Mouse (Mus musculus) small intestine, adult 2 months (tissue): ENCODE results near the gene Pttg1ip. TPM values are rescaled to one million over a fixed set of nuclear protein-coding genes. Genes with fewer than 3 reads are reported as not detected.

Experiments used
- H3K27ac ChIP-seq: fragments of 200-500 bp; 2 replicates; pipeline ENCODE4 v1.5.1; 2012; ENCODE audit warnings: low read depth, low read length, control low read depth, inconsistent platforms; ENCODE audit not compliant: insufficient read depth
- H3K27me3 ChIP-seq: fragments of 200-500 bp; 2 replicates; pipeline ENCODE4 v1.6.1; 2012; ENCODE audit warnings: mild to moderate bottlenecking, moderate library complexity, low read length, inconsistent platforms; ENCODE audit not compliant: control insufficient read depth, insufficient read depth
- H3K36me3 ChIP-seq: fragments of 200-500 bp; 2 replicates; pipeline ENCODE4 v1.6.1; 2012; ENCODE audit warnings: mild to moderate bottlenecking, low read length, control low read depth, inconsistent platforms; ENCODE audit not compliant: control insufficient read depth, insufficient read depth
- H3K4me1 ChIP-seq: fragments of 200-500 bp; 2 replicates; pipeline ENCODE4 v1.6.1; 2012; ENCODE audit warnings: low read length, inconsistent platforms, mixed read lengths; ENCODE audit not compliant: control insufficient read depth, insufficient read depth, insufficient read length
- H3K4me3 ChIP-seq: fragments of 200-500 bp; 2 replicates; pipeline ENCODE4 v1.5.1; 2012; ENCODE audit warnings: low read depth, mild to moderate bottlenecking, control low read depth, inconsistent platforms, low read length, moderate library complexity
- CTCF ChIP-seq: fragments of 200-500 bp; IDR thresholded peaks from 2 replicates; pipeline ENCODE4 v1.5.1; 2012; ENCODE audit warnings: low read depth, mild to moderate bottlenecking, control low read depth, inconsistent platforms, low read length, moderate library complexity, mixed read lengths; ENCODE audit not compliant: insufficient replicate concordance, insufficient read length; ENCODE audit errors: extremely low read depth
- POLR2A ChIP-seq: fragments of 200-500 bp; IDR thresholded peaks from 2 replicates; pipeline ENCODE4 v1.6.1; 2012; ENCODE audit warnings: low read depth, mild to moderate bottlenecking, control low read depth, inconsistent platforms, low read length, moderate library complexity
- WGBS: fragments of 180-500 bp; shearing (Covaris S2); methylation state at CpG from one replicate; pipeline ENCODE4 v1.1.7; 2018; 5-methylcytosine and 5-hydroxymethylcytosine counted together
- polyA plus RNA-seq: library from polyadenylated mRNA; depleted of rRNA; stranded (reverse); fragments of >200 nt; gene quantifications from 2 replicates; pipeline ENCODE4 v1.2.3, GENCODE M21; 2012

The Pttg1ip gene
- polyA plus RNA-seq, 1 experiment: 176 TPM

DNA sequence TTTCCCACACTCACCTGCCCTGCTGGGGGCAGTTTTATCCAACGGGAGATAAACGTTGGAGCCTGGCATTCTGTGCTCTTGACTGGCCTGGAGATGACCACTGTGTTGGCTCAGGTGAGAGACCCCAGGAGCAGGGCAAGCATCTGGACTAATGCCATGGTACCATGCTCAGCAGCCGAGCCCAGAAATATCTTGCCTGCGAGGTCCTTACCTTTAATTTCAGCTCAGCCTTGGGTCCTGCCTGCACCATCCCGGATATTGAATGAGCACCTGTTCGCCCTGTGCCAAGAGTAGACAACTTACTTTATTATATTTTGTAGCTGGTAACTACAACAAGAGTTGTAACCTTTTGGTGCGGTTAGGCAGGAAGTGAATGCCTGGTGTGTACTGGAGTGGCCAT lies 25.3 kb downstream of the Pttg1ip start:
- Histone ChIP-seq H3K4me3 (peak overlapping the region; percentile 83), H3K27me3 (no peaks in the 10 kb centered on the region), H3K4me1 (peaks cover 7% of the 10 kb centered on the region; the same call in 1 of the 2 replicates), H3K36me3 (peaks cover 20% of the 10 kb centered on the region), H3K27ac (peak overlapping the region; percentile 82)
- 4% methylated on average over 7 of the region's 7 CpGs for WGBS
- TF ChIP-seq CTCF (no peak), POLR2A (no peak)

DNA sequence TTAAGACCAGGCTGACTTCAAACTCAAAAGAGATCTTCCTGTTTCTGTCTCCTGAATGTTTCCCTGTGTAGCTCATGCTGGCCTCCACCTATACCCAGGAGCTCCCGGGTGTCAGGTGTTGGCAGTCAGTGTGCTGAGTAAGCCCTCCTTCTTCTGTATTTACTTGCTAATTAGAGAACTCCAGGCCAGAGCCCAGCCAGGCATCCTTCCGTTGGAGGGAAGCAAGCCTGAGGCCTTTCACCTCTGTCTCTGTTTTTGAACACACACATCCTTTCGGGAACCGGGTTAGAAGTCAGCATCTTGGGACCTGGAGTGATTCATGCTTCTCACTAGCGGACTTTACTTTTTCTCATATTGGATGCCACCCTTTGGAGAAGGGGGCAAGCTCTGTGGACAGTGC lies 25.9 kb downstream of the Pttg1ip start:
- TF ChIP-seq CTCF (no peak), POLR2A (no peak)
- H3K4me1 ChIP-seq: peaks cover 7% of the 10 kb centered on the region; the same call in 1 of the 2 replicates
- peaks cover 22% of the 10 kb centered on the region for H3K36me3 ChIP-seq
- H3K27me3 ChIP-seq: no peaks in the 10 kb centered on the region
- no peak overlapping the region for H3K27ac ChIP-seq
- peak overlapping the region; percentile 83; the same call in 1 of the 2 replicates for H3K4me3 ChIP-seq
- 37% methylated on average over 5 of the region's 5 CpGs for WGBS

DNA sequence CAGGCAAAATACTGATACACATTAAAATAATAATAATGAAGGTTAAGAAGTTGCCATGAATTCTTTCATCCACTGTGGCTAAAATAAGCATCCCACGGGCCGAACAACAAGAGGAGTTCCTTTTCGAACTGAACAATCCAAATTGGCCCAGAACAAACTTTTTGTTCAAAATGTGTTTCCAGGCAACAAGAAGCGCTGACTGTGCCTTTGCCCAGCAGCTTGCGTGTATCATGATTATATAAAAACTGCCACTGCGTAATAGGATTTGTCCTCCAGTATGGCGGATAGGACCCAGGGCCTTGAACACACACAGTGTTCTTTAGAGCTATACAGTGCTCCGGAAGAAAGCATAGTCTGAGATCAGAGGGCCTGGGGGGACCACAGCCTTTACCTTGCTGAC lies 27.1 kb downstream of the Pttg1ip start:
- no peak overlapping the region for H3K27ac ChIP-seq
- TF ChIP-seq CTCF (no peak), POLR2A (no peak)
- peaks cover 25% of the 10 kb centered on the region for H3K36me3 ChIP-seq
- H3K27me3 ChIP-seq: no peaks in the 10 kb centered on the region
- H3K4me1 ChIP-seq: peaks cover 11% of the 10 kb centered on the region; the same call in 1 of the 2 replicates
- no peak overlapping the region for H3K4me3 ChIP-seq
- WGBS: 89% methylated on average over 8 of the region's 8 CpGs

DNA sequence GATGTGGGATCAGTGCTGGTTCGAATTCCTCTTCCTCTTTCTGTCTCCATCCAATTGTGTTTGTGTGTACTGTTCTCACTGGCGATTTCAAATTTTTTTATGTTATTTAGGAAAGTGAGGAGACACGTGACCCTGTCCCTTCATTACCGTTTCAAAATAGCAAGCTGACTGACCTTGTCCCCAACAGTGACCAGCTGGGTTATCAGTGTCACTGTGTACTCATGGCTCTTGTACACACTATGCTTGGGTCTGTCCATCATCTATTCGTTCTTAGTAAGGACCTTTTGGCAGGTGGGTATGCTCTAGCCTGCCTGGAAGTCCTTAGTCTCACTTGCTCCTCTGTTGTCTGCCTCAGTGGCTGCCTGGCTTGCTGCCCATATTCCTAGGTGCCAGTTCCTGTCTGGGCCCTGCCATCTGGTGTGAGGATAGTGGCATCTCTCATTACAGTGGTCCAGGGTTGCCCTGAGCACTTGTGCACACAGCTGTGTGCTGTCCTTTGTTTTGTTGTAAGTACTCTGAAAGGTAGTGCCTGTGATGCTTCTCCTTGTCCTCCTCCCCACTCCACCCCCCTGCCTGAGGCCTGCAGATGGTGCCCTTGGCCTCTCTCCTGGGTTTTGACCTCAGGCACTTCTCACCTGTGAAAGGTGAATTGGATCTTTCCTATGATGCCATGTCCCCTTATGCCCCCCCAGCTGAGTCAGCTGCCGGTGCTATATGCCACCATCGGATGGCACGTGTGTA lies 28.9 kb downstream of the Pttg1ip start:
- H3K36me3 ChIP-seq: peaks cover 34% of the 10 kb centered on the region
- H3K27me3 ChIP-seq: no peaks in the 10 kb centered on the region
- WGBS: 79% methylated on average over 8 of the region's 8 CpGs
- H3K4me1 ChIP-seq: peaks cover 14% of the 10 kb centered on the region
- no peak overlapping the region for H3K27ac ChIP-seq
- no peak for TF ChIP-seq POLR2A
- TF ChIP-seq CTCF: no peak
- H3K4me3 ChIP-seq: no peak overlapping the region

DNA sequence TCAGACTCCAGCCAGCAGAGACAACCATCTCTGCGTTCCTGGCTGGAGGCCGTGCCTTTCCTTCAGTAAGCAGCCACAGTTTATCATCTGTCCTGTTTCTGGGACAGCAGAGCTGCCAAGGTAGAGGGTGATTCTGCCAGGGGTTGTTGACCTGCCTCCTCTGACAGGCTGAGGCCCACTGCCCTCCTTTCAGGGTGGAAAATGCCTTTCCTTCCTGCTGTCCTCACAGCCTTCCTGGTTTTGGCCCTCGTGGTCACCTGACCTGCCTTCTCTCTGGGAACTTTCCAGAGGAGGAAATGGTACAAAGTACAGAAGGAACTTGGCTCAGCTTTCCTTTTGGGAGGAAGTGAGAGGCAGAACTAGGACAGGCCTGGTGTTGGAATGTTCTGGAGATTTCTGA lies 31.9 kb downstream of the Pttg1ip start:
- H3K27me3 ChIP-seq: no peaks in the 10 kb centered on the region
- H3K4me1 ChIP-seq: peaks cover 8% of the 10 kb centered on the region
- H3K36me3 ChIP-seq: peaks cover 56% of the 10 kb centered on the region
- peak overlapping the region; percentile 82 for H3K27ac ChIP-seq
- 16% methylated on average over 3 of the region's 3 CpGs for WGBS
- H3K4me3 ChIP-seq: no peak overlapping the region
- TF ChIP-seq CTCF (no peak), POLR2A (no peak)

DNA sequence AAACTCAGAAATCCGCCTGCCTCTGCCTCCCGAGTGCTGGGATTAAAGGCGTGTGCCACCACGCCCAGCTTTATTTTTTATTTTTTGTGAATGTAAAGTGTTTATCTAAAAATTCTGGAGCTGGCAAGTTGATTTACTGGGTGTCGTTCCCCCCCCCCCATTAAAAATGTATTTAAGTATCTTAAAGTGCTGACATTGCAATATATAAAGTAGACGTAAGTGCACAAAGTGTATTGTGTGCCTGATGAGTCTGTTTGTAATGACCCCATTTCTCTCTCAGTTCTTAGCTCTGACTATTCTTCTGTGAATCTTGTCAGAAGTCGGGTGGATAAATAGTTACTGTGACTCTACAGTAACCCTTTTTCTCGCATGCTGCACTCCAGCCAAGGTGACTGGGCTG lies 34.1 kb downstream of the Pttg1ip start:
- WGBS: 91% methylated on average over 8 of the region's 8 CpGs
- Histone ChIP-seq H3K4me3 (no peak overlapping the region), H3K4me1 (peaks cover 8% of the 10 kb centered on the region), H3K27me3 (no peaks in the 10 kb centered on the region), H3K36me3 (peaks cover 45% of the 10 kb centered on the region), H3K27ac (no peak overlapping the region)
- TF ChIP-seq CTCF: no peak
- no peak for TF ChIP-seq POLR2A

DNA sequence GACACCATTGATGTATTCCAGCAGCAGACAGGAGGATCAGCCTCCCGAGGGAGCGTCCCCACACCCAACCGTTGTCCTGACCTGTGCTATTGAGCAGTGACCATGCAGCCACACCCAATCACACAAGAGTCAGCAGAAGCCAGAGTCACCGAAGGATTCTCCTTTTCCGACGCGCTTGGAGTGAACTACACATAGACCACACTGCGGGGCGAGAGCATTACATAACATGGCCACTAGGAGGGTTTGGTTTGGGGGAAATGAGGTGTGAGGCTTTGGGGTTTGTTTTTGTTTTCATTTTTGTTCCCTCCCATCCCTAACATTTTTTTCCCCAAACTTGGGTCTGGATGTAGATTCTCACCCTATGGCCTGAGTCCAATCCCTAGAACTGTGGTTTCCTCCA lies 34.6 kb downstream of the Pttg1ip start:
- no peak overlapping the region for H3K4me3 ChIP-seq
- H3K36me3 ChIP-seq: peaks cover 40% of the 10 kb centered on the region
- H3K27me3 ChIP-seq: no peaks in the 10 kb centered on the region
- H3K27ac ChIP-seq: no peak overlapping the region
- H3K4me1 ChIP-seq: peaks cover 8% of the 10 kb centered on the region
- 92% methylated on average over 9 of the region's 9 CpGs for WGBS
- no peak for TF ChIP-seq POLR2A
